Mouse (Mus musculus) spleen, postnatal 0 days (tissue): ENCODE results near the gene 1700018F24Rik. TPM values are rescaled to one million over a fixed set of nuclear protein-coding genes. Genes with fewer than 3 reads are reported as not detected.

Experiments
- polyA plus RNA-seq: library from polyadenylated mRNA; unstranded; fragments of >200 nt; fragmentation: Nextera tagmentation; extraction: Ambion mirVana; gene quantifications from 2 replicates; pipeline ENCODE4 v1.2.1, GENCODE M21; 2015

1700018F24Rik gene
- polyA plus RNA-seq, result not detected in 2 replicates

GRCm38 (mm10) chr5:145042690-145043089, at the start of gene 1700018F24Rik:
Gene 1700018F24Rik, plus strand, starts transcription at chr5:145042990.

GRCm38 (mm10) chr5:145032391-145032790, 10.4 kb upstream of the 1700018F24Rik start, which contains the start of gene Gm4871:
Gene Gm4871, minus strand, starts transcription at chr5:145032754.

GRCm38 (mm10) chr5:145083632-145084451, 41.1 kb downstream of the 1700018F24Rik start, which contains the start of the genes Arpc1a and Kpna7:
Gene Arpc1a, plus strand, starts transcription at chr5:145083830.
Gene Kpna7, minus strand, starts transcription at chr5:145084030.

Other genes with a start within 250 kb of the 1700018F24Rik start
- gene Smurf1, start 77.1 kb upstream of the 1700018F24Rik start, polyA plus RNA-seq, result 4.6 and 5.1 TPM in 2 replicates
- not detected in 2 replicates for gene Gm4871, start 10.2 kb upstream of the 1700018F24Rik start, polyA plus RNA-seq
- 79.3 and 80.8 TPM in 2 replicates for gene Arpc1a, start 40.8 kb downstream of the 1700018F24Rik start, polyA plus RNA-seq
- gene Kpna7, start 41.0 kb downstream of the 1700018F24Rik start, polyA plus RNA-seq, result not detected in 2 replicates
- 274 and 374 TPM in 2 replicates for gene Arpc1b, start 71.2 kb downstream of the 1700018F24Rik start, polyA plus RNA-seq
- 69.3 and 76.8 TPM in 2 replicates for gene Pdap1, start 97.2 kb downstream of the 1700018F24Rik start, polyA plus RNA-seq
- gene Bud31, start 97.4 kb downstream of the 1700018F24Rik start, polyA plus RNA-seq, result 146 and 156 TPM in 2 replicates
- gene Ptcd1, start 124.1 kb downstream of the 1700018F24Rik start, polyA plus RNA-seq, result 7.5 and 8.8 TPM in 2 replicates
- 33.3 and 37.0 TPM in 2 replicates for gene Cpsf4, start 124.2 kb downstream of the 1700018F24Rik start, polyA plus RNA-seq
- 350 and 356 TPM in 2 replicates for gene Atp5j2, start 149.1 kb downstream of the 1700018F24Rik start, polyA plus RNA-seq
- 8.8 and 8.9 TPM in 2 replicates for gene Zkscan14, start 158.9 kb downstream of the 1700018F24Rik start, polyA plus RNA-seq
- 3.9 and 4.1 TPM in 2 replicates for gene Zkscan5, start 161.6 kb downstream of the 1700018F24Rik start, polyA plus RNA-seq
- gene Zfp655, start 188.7 kb downstream of the 1700018F24Rik start, polyA plus RNA-seq, result 18.8 and 19.9 TPM in 2 replicates
- gene Zscan25, start 237.5 kb downstream of the 1700018F24Rik start, polyA plus RNA-seq, result 0.30 and 0.46 TPM in 2 replicates